In the genomic region with DNA sequence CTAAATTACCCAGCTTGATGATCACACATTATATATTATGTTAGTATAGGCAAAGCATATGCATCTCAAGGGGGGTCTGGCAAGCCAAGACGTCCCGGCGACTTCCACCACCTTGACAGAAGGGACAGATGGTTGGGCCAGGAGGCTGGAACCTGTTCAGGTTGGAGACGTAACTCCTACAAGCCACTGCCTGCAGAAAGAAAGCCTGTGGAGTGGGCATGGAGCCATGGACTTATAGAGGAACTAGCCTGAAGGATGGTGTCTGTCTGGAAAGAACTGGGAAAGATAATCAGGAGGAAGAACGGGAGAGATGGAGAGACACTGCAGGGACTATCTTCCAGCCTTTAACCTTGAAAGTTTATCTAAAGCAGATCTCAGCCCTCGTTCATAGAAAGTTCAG, we compare ENCODE assay signal across 19 mouse cellular contexts.
DNase-seq lines count a peak whose midpoint lies in the region; ATAC-seq lines count a peak whose summit lies in the region.
"Had no signal": no experiment of that assay in that cellular context is flagged by ENCODE, and none has a peak within 500 bp of the region (broad histone marks: within the 10 kb centered on the region; RNA-seq: fewer than 3 reads in every experiment).

No protein-coding gene starts in this region.

- H3K9ac ChIP-seq in liver, embryonic 12.5 days: no peak overlapping the region
- H3K9ac ChIP-seq: hindbrain, embryonic 14.5 days; kidney, embryonic 15.5 days; neural tube, embryonic 15.5 days had no signal

- DNase-seq in layer of hippocampus, adult 9-11 months: peak; percentile 3
- no peak for DNase-seq in layer of hippocampus, postnatal 10 days (ENCODE audit: low spot score in 2 of 2)
- DNase-seq in cerebellum, adult 18-20 months: peak; percentile 94 to 95
- peak; percentile 95 to 99 for DNase-seq in cerebellum, postnatal 36 days
- DNase-seq: gastrocnemius, postnatal 14 days; heart, postnatal 10 days; lung, adult 2 months; lung, postnatal 4 days had no signal

- no peak overlapping the region for H3K27ac ChIP-seq in liver, embryonic 12.5 days
- H3K27ac ChIP-seq: heart, embryonic 10.5 days; hindbrain, embryonic 14.5 days; kidney, embryonic 15.5 days; layer of hippocampus, adult 2 months; neural tube, embryonic 15.5 days had no signal

- H3K4me1 ChIP-seq in liver, embryonic 12.5 days: no peaks in the 10 kb centered on the region
- H3K4me1 ChIP-seq: heart, embryonic 10.5 days; kidney, embryonic 15.5 days; neural tube, embryonic 15.5 days had no signal

- H3K4me3 ChIP-seq in liver, embryonic 12.5 days: no peak overlapping the region
- H3K4me3 ChIP-seq: heart, embryonic 10.5 days; kidney, embryonic 15.5 days; layer of hippocampus, adult 2 months; neural tube, embryonic 15.5 days had no signal

- H3K27me3 ChIP-seq in liver, embryonic 12.5 days (replicated peaks): no peaks in the 10 kb centered on the region
- H3K27me3 ChIP-seq: kidney, embryonic 15.5 days; neural tube, embryonic 15.5 days had no signal

- no peak overlapping the region for H3K4me2 ChIP-seq in liver, embryonic 12.5 days
- H3K4me2 ChIP-seq: hindbrain, embryonic 14.5 days; kidney, embryonic 15.5 days; midbrain, embryonic 11.5 days; neural tube, embryonic 15.5 days had no signal

- H3K36me3 ChIP-seq in liver, embryonic 12.5 days: no peaks in the 10 kb centered on the region
- H3K36me3 ChIP-seq: G1E; heart, embryonic 10.5 days; kidney, embryonic 15.5 days; neural tube, embryonic 15.5 days had no signal

- peak; percentile 91 for ATAC-seq in cerebellum, adult (ENCODE audit: insufficient number of reproducible peaks, low FRiP score, low TSS enrichment)
- no peak for ATAC-seq in erythroblast, adult 5-6 weeks (replicated peaks; ENCODE audit: low FRiP score, poor library complexity, severe bottlenecking)
- ATAC-seq in liver, embryonic 12.5 days: no peak
- ATAC-seq: intestine, embryonic 16.5 days had no signal

- H3K9me3 ChIP-seq in liver, embryonic 12.5 days (replicated peaks): no peaks in the 10 kb centered on the region
- H3K9me3 ChIP-seq: G1E; heart, embryonic 10.5 days; kidney, embryonic 15.5 days; neural tube, embryonic 15.5 days had no signal

- WGBS in liver, embryonic 12.5 days (ENCODE audit: insufficient replicate concordance): 66% methylated on average over 6 of the region's 6 CpGs

Comparison
In these comparisons a context has a peak if more than half of its experiments do, and no peak if none do; other contexts are left out.
1. DNase-seq: peak in layer of hippocampus, adult 9-11 months (single experiment), cerebellum, adult 18-20 months (2 of 2) and cerebellum, postnatal 36 days (2 of 2); none in layer of hippocampus, postnatal 10 days (0 of 2).